Mouse (Mus musculus): ENCODE results near the gene Grwd1.
A peak's percentile ranks its signal among the peaks of the same experiment; 100 is the strongest.

Grwd1 gene

GRCm38 (mm10) chr7:45833924-45834323 lies 3.2 kb upstream of the Grwd1 start:
- DNase-seq, result no peak

- peak; percentile 39 for DNase-seq
Measured at GRCm38 (mm10) chr7:45833148-45833790, 2.5 kb upstream of the Grwd1 start.

- no peak for DNase-seq
Measured at GRCm38 (mm10) chr7:45832428-45832827, 1.7 kb upstream of the Grwd1 start.

GRCm38 (mm10) chr7:45831128-45831525 lies 383 bp upstream of the Grwd1 start:
- DNase-seq, result no peak

GRCm38 (mm10) chr7:45826631-45827030 lies 4.1 kb downstream of the Grwd1 start:
- no peak for DNase-seq

- DNase-seq, result no peak
Measured at GRCm38 (mm10) chr7:45824598-45824997, 6.1 kb downstream of the Grwd1 start, which contains the start of gene Kcnj14. Gene Kcnj14 (minus strand): TSS chr7:45824782.

GRCm38 (mm10) chr7:45820913-45821312 lies 9.8 kb downstream of the Grwd1 start:
- DNase-seq, result no peak

- DNase-seq, result no peak
Measured at GRCm38 (mm10) chr7:45819843-45820242, 10.9 kb downstream of the Grwd1 start.

- DNase-seq, result no peak
Measured at GRCm38 (mm10) chr7:45815984-45816351, 14.8 kb downstream of the Grwd1 start.

GRCm38 (mm10) chr7:45815323-45815983 lies 15.3 kb downstream of the Grwd1 start:
- DNase-seq, result no peak

- DNase-seq, result no peak
Measured at GRCm38 (mm10) chr7:45814841-45815240, 15.9 kb downstream of the Grwd1 start.

- peak; percentile 99 for DNase-seq
Measured at GRCm38 (mm10) chr7:45813787-45814779, 16.7 kb downstream of the Grwd1 start, which contains the start of gene Cyth2. Gene Cyth2 (minus strand): TSS chr7:45814581.

GRCm38 (mm10) chr7:45812921-45813320 lies 17.8 kb downstream of the Grwd1 start:
- DNase-seq, result no peak

GRCm38 (mm10) chr7:45809276-45810075 lies 21.3 kb downstream of the Grwd1 start:
- no peak for DNase-seq

GRCm38 (mm10) chr7:45808471-45808870 lies 22.3 kb downstream of the Grwd1 start:
- DNase-seq, result no peak

GRCm38 (mm10) chr7:45805941-45806340 lies 24.8 kb downstream of the Grwd1 start:
- DNase-seq, result peak; percentile 16

- DNase-seq, result no peak
Measured at GRCm38 (mm10) chr7:45802551-45802950, 28.2 kb downstream of the Grwd1 start.

GRCm38 (mm10) chr7:45801348-45801747 lies 29.4 kb downstream of the Grwd1 start:
- DNase-seq, result peak; percentile 97

- peak; percentile 50 for DNase-seq
Measured at GRCm38 (mm10) chr7:45800546-45801204, 30.1 kb downstream of the Grwd1 start.

GRCm38 (mm10) chr7:45800001-45800400 lies 30.7 kb downstream of the Grwd1 start:
- no peak for DNase-seq

GRCm38 (mm10) chr7:45798931-45799330 lies 31.8 kb downstream of the Grwd1 start:
- no peak for DNase-seq

- peak; percentile 67 for DNase-seq
Measured at GRCm38 (mm10) chr7:45798511-45798836, 32.3 kb downstream of the Grwd1 start.

Data from thymus, postnatal 4 days (tissue).